Mouse (Mus musculus) heart, adult 2 months (tissue): ENCODE results near the gene Cd247.

Experiments used
- CTCF ChIP-seq: fragments of 200-600 bp; IDR thresholded peaks from 2 replicates; pipeline ENCODE4 v1.8.1; 2022; ENCODE audit warnings: antibody characterized with exemption, mild to moderate bottlenecking, moderate library complexity
- POLR2A ChIP-seq: fragments of 200-500 bp; IDR thresholded peaks from 2 replicates; pipeline ENCODE4 v1.6.1; 2011; ENCODE audit warnings: mild to moderate bottlenecking, low read depth, low read length, control low read depth; ENCODE audit not compliant: insufficient read depth

- TF ChIP-seq CTCF: no peak
- no peak for TF ChIP-seq POLR2A
These were observed 80.2 kb downstream of the Cd247 start for GRCm38 (mm10) chr1:165868659-165869058.
